Mouse (Mus musculus) CH12.LX (cell line): ENCODE results near the gene Krt83. TPM values are rescaled to one million over a fixed set of nuclear protein-coding genes. Genes with fewer than 3 reads are reported as not detected.

Experiments
- DNase-seq: peaks from one replicate; pipeline ENCODE4 v3.0.0-alpha.2; 2013; ENCODE audit errors: extremely low read depth
- H3K27ac ChIP-seq: 2 replicates; pipeline ENCODE4 v1.5.1; 2012; ENCODE audit warnings: low read depth, mild to moderate bottlenecking, control low read depth, moderate library complexity; ENCODE audit not compliant: insufficient read depth
- H3K27me3 ChIP-seq: replicated peaks from 2 replicates; pipeline ENCODE3; 2012; ENCODE audit warnings: inconsistent platforms
- H3K36me3 ChIP-seq, 2 experiments: replicated peaks in 1 of 2; 2 replicates each; pipeline versions ENCODE3 to v1.6.1; 2012; ENCODE audit warnings: inconsistent platforms in 1 of 2, low read length in 1 of 2, mild to moderate bottlenecking in 1 of 2, mixed read lengths in 1 of 2, moderate library complexity in 1 of 2; ENCODE audit not compliant: control insufficient read depth in 1 of 2, insufficient read depth in 1 of 2
- H3K4me1 ChIP-seq, 2 experiments: 2 replicates each; pipeline ENCODE4 v1.6.1; 2012; ENCODE audit warnings: inconsistent platforms in 1 of 2, moderate library complexity in 1 of 2; ENCODE audit not compliant: insufficient read depth in 2 of 2, control insufficient read depth in 1 of 2
- H3K4me2 ChIP-seq: 2 replicates; pipeline ENCODE4 v1.6.1; 2012; ENCODE audit warnings: low read depth, mild to moderate bottlenecking, control low read depth; ENCODE audit not compliant: poor library complexity, insufficient read depth, severe bottlenecking
- H3K4me3 ChIP-seq, 3 experiments: fragments of 150-350 bp in 1 of 3; sonication (generic) in 1 of 3; replicated peaks in 1 of 3; 2 replicates each; pipeline versions ENCODE3 to v1.5.1; 2011 to 2012; ENCODE audit warnings: low read depth in 2 of 3, low read length in 2 of 3, mild to moderate bottlenecking in 2 of 3, moderate library complexity in 2 of 3, control low read depth in 1 of 3, improper control_type of control experiment in 1 of 3, inconsistent platforms in 1 of 3, mixed read lengths in 1 of 3; ENCODE audit not compliant: poor library complexity in 1 of 3
- H3K79me2 ChIP-seq: replicated peaks from 2 replicates; pipeline ENCODE4 v1.6.1; 2012; ENCODE audit warnings: mild to moderate bottlenecking, moderate library complexity; ENCODE audit not compliant: control insufficient read depth, poor library complexity, insufficient read depth, severe bottlenecking; ENCODE audit errors: extremely low read depth
- H3K9ac ChIP-seq: 2 replicates; pipeline ENCODE4 v1.6.1; 2012; ENCODE audit warnings: low read depth, mild to moderate bottlenecking, control low read depth, moderate library complexity; ENCODE audit not compliant: insufficient read depth
- H3K9me3 ChIP-seq: replicated peaks from 2 replicates; pipeline ENCODE3; 2012; ENCODE audit warnings: low read length, inconsistent platforms, mixed read lengths
- CHD1 ChIP-seq: IDR thresholded peaks from 2 replicates; pipeline ENCODE4 v1.6.1; 2012; ENCODE audit warnings: low read depth, low read length, improper control_type of control experiment, inconsistent platforms
- CHD2 ChIP-seq: IDR thresholded peaks from 2 replicates; pipeline ENCODE4 v1.6.1; 2011; ENCODE audit warnings: low read length, improper control_type of control experiment
- ELF1 ChIP-seq: IDR thresholded peaks from 2 replicates; pipeline ENCODE4 v1.6.1; 2014; ENCODE audit warnings: low read depth, mild to moderate bottlenecking, inconsistent platforms, low read length, improper control_type of control experiment
- GABPA ChIP-seq: IDR thresholded peaks from 2 replicates; pipeline ENCODE4 v1.6.1; 2012; ENCODE audit warnings: low read depth, low read length, improper control_type of control experiment, inconsistent platforms; ENCODE audit not compliant: insufficient replicate concordance
- IRF4 ChIP-seq: IDR thresholded peaks from 2 replicates; pipeline ENCODE4 v1.6.1; 2014; ENCODE audit warnings: low read depth, mild to moderate bottlenecking, inconsistent platforms, low read length, improper control_type of control experiment
- KAT2A ChIP-seq: IDR thresholded peaks from 2 replicates; pipeline ENCODE4 v1.6.1; 2012; ENCODE audit warnings: low read length, improper control_type of control experiment, inconsistent platforms; ENCODE audit not compliant: insufficient replicate concordance
- MAX ChIP-seq: IDR thresholded peaks from 2 replicates; pipeline ENCODE4 v1.6.1; 2011; ENCODE audit warnings: low read length, improper control_type of control experiment
- MAZ ChIP-seq: IDR thresholded peaks from 2 replicates; pipeline ENCODE4 v1.6.1; 2012; ENCODE audit warnings: low read depth, mild to moderate bottlenecking, inconsistent platforms, low read length, improper control_type of control experiment, moderate library complexity
- NELFE ChIP-seq: IDR thresholded peaks from 2 replicates; pipeline ENCODE4 v1.6.1; 2011; ENCODE audit warnings: low read depth, low read length, improper control_type of control experiment
- NRF1 ChIP-seq: IDR thresholded peaks from 2 replicates; pipeline ENCODE4 v1.6.1; 2014; ENCODE audit warnings: low read depth, mild to moderate bottlenecking, inconsistent platforms, low read length, improper control_type of control experiment, moderate library complexity
- RCOR1 ChIP-seq: conservative IDR thresholded peaks from 2 replicates; pipeline ENCODE4 v1.6.1; 2012; ENCODE audit warnings: low read depth, mild to moderate bottlenecking, inconsistent platforms, low read length, improper control_type of control experiment
- TCF12 ChIP-seq: IDR thresholded peaks from 2 replicates; pipeline ENCODE4 v1.6.1; 2014; ENCODE audit warnings: low read depth, mild to moderate bottlenecking, inconsistent platforms, low read length, improper control_type of control experiment
- UBTF ChIP-seq: IDR thresholded peaks from 2 replicates; pipeline ENCODE4 v1.6.1; 2012; ENCODE audit warnings: low read depth, mild to moderate bottlenecking, inconsistent platforms, low read length, improper control_type of control experiment, moderate library complexity
- USF1 ChIP-seq: IDR thresholded peaks from 2 replicates; pipeline ENCODE4 v1.6.1; 2014; ENCODE audit warnings: low read depth, mild to moderate bottlenecking, inconsistent platforms, low read length, improper control_type of control experiment
- ZC3H11A ChIP-seq: IDR thresholded peaks from 2 replicates; pipeline ENCODE4 v1.6.1; 2012; ENCODE audit warnings: low read depth, mild to moderate bottlenecking, inconsistent platforms, low read length, improper control_type of control experiment
- dilution Hi-C: fragments of 300-500 bp; cut with MboI; formaldehyde crosslinking; loops from 2 replicates; pipeline ENCODE4 v1.14.3; 2020; ENCODE audit warnings: low sequenced_read_pairs; ENCODE audit not compliant: extremely low pct_unique_long_range_greater_than_20kb, extremely low pct_ligation_motif_present
- in situ Hi-C: fragments of 300-500 bp; cut with MboI; formaldehyde crosslinking; loops from 3 replicates; pipeline ENCODE4 v1.14.3; 2019; ENCODE audit warnings: low sequenced_read_pairs, low pct_ligation_motif_present, low pct_unique_long_range_greater_than_20kb, mixed read lengths
- polyA plus RNA-seq: library from polyadenylated mRNA; unstranded; fragments of >175 nt; gene quantifications from 2 replicates; pipeline ENCODE4 v1.2.1, GENCODE M21; 2012; ENCODE audit warnings: low read depth; ENCODE audit not compliant: insufficient read length
- total RNA-seq, 2 experiments: library from RNA; depleted of rRNA; stranded (reverse); fragments of 300-350 nt in 1 of 2; fragments of >200 nt in 1 of 2; gene quantifications; 2 replicates each; pipeline ENCODE4 v1.2.3; 2012 to 2014

Krt83 gene
- total and polyA plus RNA-seq, 3 experiments: not detected

DNA sequence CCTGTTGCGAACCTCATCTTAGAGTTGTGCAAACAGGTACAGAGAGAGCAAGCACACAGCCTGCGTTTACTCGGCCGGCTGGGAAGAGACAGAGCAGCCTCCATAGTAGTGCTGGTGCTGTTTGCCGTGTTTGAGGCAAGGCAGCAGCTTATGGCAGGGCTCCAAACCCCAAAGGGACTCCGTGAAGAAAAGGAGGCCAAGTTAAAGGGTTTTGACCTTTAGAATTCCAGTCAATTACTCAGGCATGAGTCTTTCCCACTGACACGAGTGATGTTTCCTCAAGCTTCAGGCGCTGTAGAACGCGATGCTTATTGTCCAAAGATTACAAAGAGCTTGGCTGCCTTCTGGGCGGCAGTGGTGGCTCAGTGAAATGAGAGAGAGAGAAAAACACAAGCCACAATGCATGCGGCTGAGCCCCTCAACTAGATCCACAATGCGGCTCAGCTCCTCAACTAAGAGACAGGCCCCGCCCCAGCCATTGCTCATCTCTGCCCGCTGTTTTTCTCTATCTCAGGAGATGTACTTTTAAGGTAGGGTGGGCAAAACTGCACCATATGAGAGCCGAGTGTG, 32.9 kb downstream of the Krt83 start:
- in situ Hi-C loops (loop anchor here (10.0 kb wide), 1 partner anchor 114 kb away; no protein-coding TSS in a partner anchor), dilution Hi-C loops (no loop called here)
- Histone ChIP-seq H3K4me2 (no peak overlapping the region), H3K27ac (no peak overlapping the region), H3K79me2 (no peaks in the 10 kb centered on the region), H3K9me3 (peaks cover 17% of the 10 kb centered on the region), H3K4me3 (no peak overlapping the region), H3K27me3 (peaks cover 69% of the 10 kb centered on the region), H3K36me3 (no peaks in the 10 kb centered on the region), H3K9ac (no peak overlapping the region), H3K4me1 (no peaks in the 10 kb centered on the region)
- DNase-seq: no peak
- no peak for TF ChIP-seq ZC3H11A

DNA sequence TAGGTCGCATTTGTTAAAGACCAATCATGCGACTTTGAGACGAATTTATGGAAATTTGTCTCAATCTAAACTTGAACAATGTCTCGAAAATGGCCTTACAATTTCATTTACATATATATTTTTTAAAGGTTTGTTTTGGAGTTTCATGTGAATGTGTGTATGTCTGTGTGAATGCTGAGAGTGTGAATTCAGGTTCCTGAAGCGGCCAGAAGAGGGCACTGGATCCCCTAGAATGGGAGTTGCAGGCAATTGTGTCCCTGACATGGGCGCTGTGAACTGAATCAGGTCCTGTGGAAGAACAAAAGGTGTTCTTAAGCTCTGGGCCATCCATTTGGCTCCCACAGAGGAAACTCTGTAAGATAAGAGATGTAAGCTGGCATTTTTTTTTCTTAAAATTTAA, 35.4 kb downstream of the Krt83 start:
- dilution Hi-C loops: no loop called here

DNA sequence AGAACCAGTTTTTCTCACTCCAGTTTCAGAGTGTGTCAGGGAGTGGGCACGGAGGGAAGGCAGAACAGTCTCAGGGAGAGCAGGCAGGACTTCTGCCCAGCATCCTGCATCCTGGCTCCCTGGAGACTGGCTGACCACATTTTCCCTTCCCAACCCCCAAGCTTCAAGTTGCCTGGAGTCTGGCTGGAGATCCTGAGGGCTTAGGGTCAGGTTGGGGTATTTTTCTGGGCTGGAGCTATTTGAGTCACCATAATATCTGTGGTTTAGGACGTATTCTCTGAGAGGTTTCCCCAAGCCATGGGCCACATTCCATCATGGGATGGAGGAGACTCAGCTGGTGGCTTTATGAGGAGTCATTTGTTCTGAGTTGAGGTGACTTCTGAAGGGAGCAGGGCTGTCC, 36.0 kb downstream of the Krt83 start:
- H3K79me2 ChIP-seq: no peaks in the 10 kb centered on the region
- in situ Hi-C loops: loop anchor here (10.0 kb wide), 1 partner anchor 110 kb away; no protein-coding TSS in a partner anchor
- dilution Hi-C loops: no loop called here
- no peak overlapping the region for H3K4me2 ChIP-seq
- H3K9me3 ChIP-seq: peaks cover 17% of the 10 kb centered on the region
- no peaks in the 10 kb centered on the region for H3K36me3 ChIP-seq
- H3K4me3 ChIP-seq: no peak overlapping the region
- no peaks in the 10 kb centered on the region for H3K4me1 ChIP-seq
- H3K27me3 ChIP-seq: peaks cover 76% of the 10 kb centered on the region
- DNase-seq: no peak
- no peak for TF ChIP-seq USF1
- TF ChIP-seq KAT2A: no peak
- TF ChIP-seq RCOR1: no peak
- no peak for TF ChIP-seq IRF4
- no peak for TF ChIP-seq NELFE
- no peak for TF ChIP-seq MAZ
- no peak for TF ChIP-seq GABPA
- no peak for TF ChIP-seq UBTF
- TF ChIP-seq TCF12: no peak
- no peak overlapping the region for H3K27ac ChIP-seq
- no peak overlapping the region for H3K9ac ChIP-seq

More for the DNA sequence above, 35.4 kb downstream of the Krt83 start:
- H3K27ac ChIP-seq: no peak overlapping the region
- H3K4me3 ChIP-seq: no peak overlapping the region
- peaks cover 17% of the 10 kb centered on the region for H3K9me3 ChIP-seq
- H3K79me2 ChIP-seq: no peaks in the 10 kb centered on the region
- H3K9ac ChIP-seq: no peak overlapping the region
- H3K27me3 ChIP-seq: peaks cover 74% of the 10 kb centered on the region
- no peaks in the 10 kb centered on the region for H3K4me1 ChIP-seq
- no peak for TF ChIP-seq CHD1
- no peak for TF ChIP-seq USF1
- TF ChIP-seq ELF1: no peak
- no peak for TF ChIP-seq UBTF
- no peak for TF ChIP-seq NRF1
- no peak for TF ChIP-seq CHD2
- no peak for TF ChIP-seq MAX
- no peak for TF ChIP-seq TCF12
- no peak for DNase-seq
- no peak overlapping the region for H3K4me2 ChIP-seq
- H3K36me3 ChIP-seq: no peaks in the 10 kb centered on the region
- in situ Hi-C loops: loop anchor here (10.0 kb wide), 1 partner anchor 111 kb away; no protein-coding TSS in a partner anchor
